Mouse (Mus musculus): Measurements from ENCODE around the gene Hsdl2.

Hsdl2 gene

GRCm38 (mm10) chr4:59625676-59625997, 44.3 kb downstream of the Hsdl2 start:
- DNase-seq (ENCODE audit: extremely low read depth, insufficient read length, low spot score) = no peak

- DNase-seq (ENCODE audit: extremely low read depth, insufficient read length, low spot score) = peak; percentile 91
Observed at GRCm38 (mm10) chr4:59625998-59626910, 44.9 kb downstream of the Hsdl2 start, which contains the start of gene E130308A19Rik. Gene E130308A19Rik, plus strand, starts transcription at chr4:59626211.

DNA sequence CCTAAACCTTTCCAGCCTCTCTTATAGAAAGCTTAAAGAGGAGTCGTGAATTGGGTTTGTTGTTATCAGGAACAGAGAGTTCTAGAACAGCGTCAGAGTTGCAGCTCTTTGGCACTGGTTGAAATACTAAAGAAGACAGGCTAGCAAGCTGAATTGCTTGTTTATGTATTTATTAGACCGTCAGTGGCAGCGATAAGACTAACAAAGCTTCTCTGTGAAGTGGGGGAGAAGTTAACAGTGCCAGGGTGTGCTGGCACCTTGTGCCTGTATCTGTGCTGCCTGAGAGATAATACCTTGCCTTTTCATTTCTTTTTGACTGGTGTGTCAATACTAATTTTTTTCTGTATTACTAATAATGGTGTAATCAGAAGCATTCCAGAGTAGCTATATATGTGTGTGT, 46.9 kb downstream of the Hsdl2 start:
- DNase-seq (ENCODE audit: extremely low read depth, insufficient read length, low spot score) = no peak

GRCm38 (mm10) chr4:59629076-59629874, 47.9 kb downstream of the Hsdl2 start:
- no peak for DNase-seq (ENCODE audit: extremely low read depth, insufficient read length, low spot score)

DNA sequence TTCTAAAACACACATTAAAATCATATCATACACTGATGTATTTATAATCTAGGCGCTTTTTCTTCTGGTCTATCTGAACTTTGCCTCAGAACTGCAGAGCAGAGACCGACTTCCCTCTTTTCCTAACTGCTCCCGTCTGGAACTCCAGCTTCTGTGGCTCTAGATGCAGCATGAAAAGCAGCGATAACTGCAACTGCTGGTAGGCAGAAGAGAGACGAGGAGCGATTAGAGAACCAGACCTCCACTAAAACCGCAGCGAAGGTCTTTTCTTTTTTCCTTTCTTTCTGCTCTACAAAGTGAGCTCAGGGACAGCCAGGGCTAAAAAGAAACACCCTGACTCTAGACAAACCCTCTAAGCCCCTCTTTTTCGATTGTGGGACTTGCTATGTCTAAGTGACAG, 48.8 kb downstream of the Hsdl2 start:
- no peak for DNase-seq (ENCODE audit: extremely low read depth, insufficient read length, low spot score)

DNA sequence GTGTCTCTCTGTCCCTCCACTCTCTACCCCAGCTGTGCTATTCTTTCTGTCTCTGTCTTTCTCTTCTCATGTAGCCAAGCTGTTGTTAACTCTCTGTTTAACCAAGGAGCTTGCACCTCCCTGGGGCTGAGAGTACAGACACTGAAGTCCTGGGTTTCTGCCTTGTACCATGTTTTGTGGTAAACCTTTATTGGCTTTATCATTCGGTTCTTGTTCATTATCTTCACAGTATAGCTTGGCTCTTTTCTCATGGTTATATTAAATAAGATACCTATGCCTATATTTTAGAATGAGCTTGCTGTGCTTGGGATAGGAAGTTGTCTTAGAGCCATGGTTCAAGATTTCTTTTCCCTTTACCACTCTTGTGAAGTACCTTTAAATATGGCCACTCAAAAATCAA, 53.2 kb downstream of the Hsdl2 start:
- DNase-seq (ENCODE audit: extremely low read depth, insufficient read length, low spot score) = no peak

- no peak for DNase-seq (ENCODE audit: extremely low read depth, insufficient read length, low spot score)
Observed at GRCm38 (mm10) chr4:59639163-59639562, 57.8 kb downstream of the Hsdl2 start.

- no peak for DNase-seq (ENCODE audit: extremely low read depth, insufficient read length, low spot score)
Observed at GRCm38 (mm10) chr4:59640720-59641119, 59.4 kb downstream of the Hsdl2 start.

GRCm38 (mm10) chr4:59642039-59642438, 60.7 kb downstream of the Hsdl2 start:
- no peak for DNase-seq (ENCODE audit: extremely low read depth, insufficient read length, low spot score)

DNA sequence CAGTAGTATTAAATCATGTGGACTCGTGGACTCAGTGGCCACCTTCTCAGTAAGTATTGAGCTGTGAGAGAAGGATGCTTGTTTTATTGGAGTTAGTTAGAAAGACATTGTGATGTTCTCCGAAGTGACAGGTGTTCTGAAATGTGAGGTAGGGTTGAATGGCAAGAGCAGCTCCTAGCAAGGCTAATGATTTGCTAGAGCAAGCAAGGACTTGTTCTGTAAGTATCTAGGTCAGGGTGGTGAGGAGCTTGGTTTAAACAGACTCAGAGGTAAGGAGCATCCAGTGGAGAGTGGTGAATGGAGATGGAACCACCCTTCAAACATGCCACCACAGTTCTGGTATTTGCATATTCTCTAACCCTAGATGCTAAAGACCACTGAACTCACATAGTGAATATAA, 61.3 kb downstream of the Hsdl2 start:
- no peak for DNase-seq (ENCODE audit: extremely low read depth, insufficient read length, low spot score)

- no peak for DNase-seq (ENCODE audit: extremely low read depth, insufficient read length, low spot score)
Observed at GRCm38 (mm10) chr4:59644431-59644830, 63.1 kb downstream of the Hsdl2 start.

DNA sequence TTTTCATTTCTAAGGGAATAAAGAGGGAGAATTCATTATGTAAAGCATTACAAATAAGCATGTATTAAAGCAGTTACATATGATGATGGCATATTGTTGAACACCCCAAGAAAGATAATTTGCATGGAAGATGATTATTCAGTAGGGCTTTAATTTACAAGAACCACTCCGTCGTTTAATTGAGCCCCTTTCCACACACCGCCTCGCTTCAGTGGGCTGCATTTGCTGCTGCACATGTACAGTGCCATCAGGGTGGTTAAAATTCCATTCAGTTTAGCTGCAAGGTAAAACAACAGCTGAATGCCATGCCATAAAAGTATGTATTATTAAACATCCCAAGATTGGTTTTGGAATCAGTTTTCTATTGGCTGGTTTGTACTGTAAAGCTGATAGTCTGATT, 63.6 kb downstream of the Hsdl2 start:
- DNase-seq (ENCODE audit: extremely low read depth, insufficient read length, low spot score) = no peak

GRCm38 (mm10) chr4:59645610-59646009, 64.2 kb downstream of the Hsdl2 start:
- DNase-seq (ENCODE audit: extremely low read depth, insufficient read length, low spot score) = no peak

- DNase-seq (ENCODE audit: extremely low read depth, insufficient read length, low spot score) = no peak
Observed at GRCm38 (mm10) chr4:59646020-59646696, 64.8 kb downstream of the Hsdl2 start.

- no peak for DNase-seq (ENCODE audit: extremely low read depth, insufficient read length, low spot score)
Observed at GRCm38 (mm10) chr4:59649119-59649518, 67.8 kb downstream of the Hsdl2 start.

GRCm38 (mm10) chr4:59652166-59652681, 70.9 kb downstream of the Hsdl2 start:
- peak; percentile 55 for DNase-seq (ENCODE audit: extremely low read depth, insufficient read length, low spot score)

GRCm38 (mm10) chr4:59656061-59656642, 74.8 kb downstream of the Hsdl2 start:
- no peak for DNase-seq (ENCODE audit: extremely low read depth, insufficient read length, low spot score)

DNA sequence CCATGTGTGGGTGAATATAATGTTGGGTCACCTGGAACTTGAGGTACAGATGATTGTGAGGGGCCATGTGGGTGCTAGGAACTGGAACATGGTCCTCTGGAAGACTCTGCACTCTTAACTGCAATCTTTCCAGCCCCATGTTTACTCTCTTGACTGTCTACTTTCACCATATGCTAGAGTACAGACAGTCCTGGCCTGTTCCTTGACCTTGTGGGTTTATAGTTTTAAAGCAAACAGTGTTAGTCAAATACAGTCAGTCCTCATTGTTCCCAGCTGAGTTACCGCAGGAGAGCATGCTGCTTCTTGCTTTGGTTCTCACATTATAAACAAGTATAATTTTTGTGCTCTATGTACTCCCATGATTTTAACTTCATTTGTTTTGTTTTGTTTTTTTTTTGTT, 80.8 kb downstream of the Hsdl2 start:
- DNase-seq (ENCODE audit: extremely low read depth, insufficient read length, low spot score) = no peak

- DNase-seq (ENCODE audit: extremely low read depth, insufficient read length, low spot score) = no peak
Observed at GRCm38 (mm10) chr4:59663451-59663850, 82.1 kb downstream of the Hsdl2 start.

DNA sequence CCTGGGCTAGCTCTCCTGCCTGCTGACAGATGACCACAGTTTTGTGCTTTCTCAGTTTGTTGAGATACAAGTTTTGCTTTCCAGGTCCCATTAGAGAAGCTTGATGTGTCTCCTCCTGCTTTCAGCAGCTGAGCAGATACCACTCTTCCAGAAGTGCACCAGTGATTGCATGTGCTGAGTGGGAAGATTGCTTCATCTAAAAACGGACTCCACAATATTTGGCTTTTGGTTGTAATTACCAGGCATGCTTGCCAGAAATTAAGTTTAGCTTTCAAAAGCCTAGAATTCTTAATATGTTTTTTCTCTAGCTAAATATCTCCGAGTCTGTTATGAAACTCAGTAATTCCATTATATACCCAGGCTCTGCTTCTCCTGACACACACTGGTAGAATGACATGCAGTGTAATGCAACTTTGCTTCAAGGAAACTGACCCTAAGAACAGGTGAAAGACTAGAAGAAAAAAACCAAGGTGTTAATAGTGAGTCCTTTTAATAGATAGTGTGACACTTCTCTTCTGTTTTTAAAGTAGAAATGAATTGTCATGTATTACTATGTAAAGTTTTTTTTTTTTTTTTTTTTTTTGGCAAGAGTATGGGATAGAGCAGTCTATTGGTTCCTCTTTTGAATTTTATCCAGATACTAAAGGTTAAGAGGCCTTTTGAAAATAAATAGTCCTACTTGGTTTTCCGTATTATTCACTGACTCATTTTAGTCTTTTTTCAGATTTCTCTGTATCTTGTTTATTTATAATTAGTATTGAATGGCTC, 85.4 kb downstream of the Hsdl2 start:
- no peak for DNase-seq (ENCODE audit: extremely low read depth, insufficient read length, low spot score)
